Mouse (Mus musculus): ENCODE measurements around the gene Il10rb. TPM values are rescaled to one million over a fixed set of nuclear protein-coding genes. Genes with fewer than 3 reads are reported as not detected.

The Il10rb gene
- total and polyA plus RNA-seq, 3 experiments, result 32.1 to 37.9 (median 36.1) TPM

DNA sequence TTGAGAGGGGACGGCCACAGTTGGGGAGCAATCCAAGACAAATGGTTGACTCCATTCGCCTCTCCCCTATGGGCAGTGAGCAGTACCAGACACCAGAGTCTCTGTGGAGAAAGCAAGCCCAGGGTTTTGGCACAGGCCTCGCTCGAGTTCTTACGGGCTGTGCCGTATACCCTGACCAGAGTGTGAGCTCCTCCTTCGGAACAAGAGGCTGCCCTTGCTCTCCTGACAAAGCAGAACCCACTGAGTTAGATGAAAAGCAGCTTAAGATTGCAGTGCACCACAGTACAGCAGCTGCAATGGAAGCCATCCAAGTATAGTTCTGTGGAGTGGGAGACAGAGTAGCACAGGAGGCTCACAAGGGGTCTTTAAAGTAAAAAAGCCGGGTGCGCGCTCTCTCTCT lies 29.3 kb upstream of the Il10rb start:
- no peak for TF ChIP-seq USF1 (IDR thresholded peaks at IDR 0.05; ENCODE audit: low read depth, low read length)
- no peak for TF ChIP-seq ZMIZ1 (IDR thresholded peaks at IDR 0.05; ENCODE audit: low read depth, low read length)
- no peak for TF ChIP-seq USF2 (conservative IDR thresholded peaks at IDR 0.05; ENCODE audit: low read depth, low read length)
- no peak for TF ChIP-seq ZKSCAN1 (IDR thresholded peaks at IDR 0.05; ENCODE audit: borderline replicate concordance, low read depth, low read length)
- TF ChIP-seq EP300 (IDR thresholded peaks at IDR 0.05; ENCODE audit: low read length), result no peak
- no peak for TF ChIP-seq CHD1 (IDR thresholded peaks at IDR 0.05; ENCODE audit: low read depth, low read length)
- TF ChIP-seq NRF1 (IDR thresholded peaks at IDR 0.05; ENCODE audit: low read depth, low read length), result no peak
- TF ChIP-seq SIN3A (IDR thresholded peaks at IDR 0.05; ENCODE audit: low read length), result no peak
- TF ChIP-seq TBP (conservative IDR thresholded peaks at IDR 0.05; ENCODE audit: low read depth, low read length), result no peak
- TF ChIP-seq MAFK (IDR thresholded peaks at IDR 0.05; ENCODE audit: insufficient replicate concordance, low read length), result no peak
- no peak for TF ChIP-seq RCOR1 (conservative IDR thresholded peaks at IDR 0.05; ENCODE audit: low read depth, low read length)
- TF ChIP-seq RAD21 (IDR thresholded peaks at IDR 0.05; ENCODE audit: low read depth, low read length), result no peak
- no peak for TF ChIP-seq CHD2 (IDR thresholded peaks at IDR 0.05; ENCODE audit: low read length)
- DNase-seq (ENCODE audit: extremely low read depth), result no peak
- H3K4me2 ChIP-seq (ENCODE audit: insufficient read depth, low read depth, poor library complexity, severe bottlenecking), result no peak overlapping the region
- dilution Hi-C loops (cut with MboI; ENCODE audit: extremely low pct_ligation_motif_present, extremely low pct_unique_long_range_greater_than_20kb, low sequenced_read_pairs) (no loop called here), in situ Hi-C loops (cut with MboI; ENCODE audit: low pct_ligation_motif_present, low pct_unique_long_range_greater_than_20kb, low sequenced_read_pairs) (no loop called here)
- peaks cover 20% of the 10 kb centered on the region for H3K79me2 ChIP-seq (replicated peaks; ENCODE audit: control insufficient read depth, extremely low read depth, insufficient read depth, poor library complexity, severe bottlenecking)
- no peaks in the 10 kb centered on the region for H3K27me3 ChIP-seq (replicated peaks)
- H3K4me3 ChIP-seq (replicated peaks in 1 of 3; ENCODE audit: low read depth in 2 of 3, low read length in 2 of 3, poor library complexity in 1 of 3), result no peak overlapping the region
- H3K9ac ChIP-seq (ENCODE audit: insufficient read depth, low read depth), result no peak overlapping the region
- H3K36me3 ChIP-seq (replicated peaks in 1 of 2; ENCODE audit: control insufficient read depth in 1 of 2, insufficient read depth in 1 of 2, low read length in 1 of 2), result peaks cover 11 to 64% of the 10 kb centered on the region in 2 experiments
- H3K4me1 ChIP-seq (ENCODE audit: control insufficient read depth in 1 of 2, insufficient read depth in 2 of 2), result peaks cover 6 to 39% of the 10 kb centered on the region in 2 experiments
- peaks cover 6% of the 10 kb centered on the region for H3K9me3 ChIP-seq (replicated peaks; ENCODE audit: low read length)
- no peak overlapping the region for H3K27ac ChIP-seq (ENCODE audit: insufficient read depth, low read depth)

DNA sequence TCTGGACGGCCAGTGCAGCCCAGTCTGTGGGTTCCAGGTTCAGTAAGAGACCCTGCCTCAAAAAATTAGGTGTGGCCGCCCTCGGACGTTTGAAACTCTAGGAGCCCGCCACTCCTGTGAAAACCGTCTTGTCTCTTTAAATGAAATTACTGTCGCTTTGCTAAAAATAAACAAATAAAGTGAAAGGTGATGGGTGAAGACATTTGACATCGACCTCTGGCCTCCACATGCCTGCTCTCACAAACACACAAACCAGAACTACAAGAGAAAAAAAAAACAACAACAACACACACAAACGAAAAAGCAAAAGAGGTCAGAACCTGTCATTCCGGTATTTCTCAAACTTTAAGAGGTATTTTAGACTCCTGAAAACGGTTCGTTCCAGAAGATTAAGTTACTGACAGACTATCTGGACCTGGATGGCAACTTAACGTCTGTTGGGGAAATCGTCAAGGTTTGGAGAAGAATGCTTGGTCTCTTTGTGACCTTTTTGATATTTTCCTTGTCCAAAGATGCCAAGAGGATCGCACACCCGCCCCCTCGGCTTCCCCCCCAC lies 27.5 kb upstream of the Il10rb start:
- Histone ChIP-seq H3K4me1 (ENCODE audit: control insufficient read depth in 1 of 2, insufficient read depth in 2 of 2) (peaks cover 6 to 45% of the 10 kb centered on the region in 2 experiments), H3K4me3 (replicated peaks in 1 of 3; ENCODE audit: low read depth in 2 of 3, low read length in 2 of 3, poor library complexity in 1 of 3) (no peak overlapping the region), H3K4me2 (ENCODE audit: insufficient read depth, low read depth, poor library complexity, severe bottlenecking) (no peak overlapping the region), H3K79me2 (replicated peaks; ENCODE audit: control insufficient read depth, extremely low read depth, insufficient read depth, poor library complexity, severe bottlenecking) (peaks cover 15% of the 10 kb centered on the region), H3K27me3 (replicated peaks) (no peaks in the 10 kb centered on the region), H3K9me3 (replicated peaks; ENCODE audit: low read length) (peaks cover 6% of the 10 kb centered on the region), H3K27ac (ENCODE audit: insufficient read depth, low read depth) (no peak overlapping the region), H3K36me3 (replicated peaks in 1 of 2; ENCODE audit: control insufficient read depth in 1 of 2, insufficient read depth in 1 of 2, low read length in 1 of 2) (peaks cover 17 to 81% of the 10 kb centered on the region in 2 experiments), H3K9ac (ENCODE audit: insufficient read depth, low read depth) (no peak overlapping the region)
- dilution Hi-C loops (cut with MboI; ENCODE audit: extremely low pct_ligation_motif_present, extremely low pct_unique_long_range_greater_than_20kb, low sequenced_read_pairs) (no loop called here), in situ Hi-C loops (cut with MboI; ENCODE audit: low pct_ligation_motif_present, low pct_unique_long_range_greater_than_20kb, low sequenced_read_pairs) (no loop called here)
- DNase-seq (ENCODE audit: extremely low read depth), result no peak
- TF ChIP-seq GABPA (IDR thresholded peaks at IDR 0.05; ENCODE audit: insufficient replicate concordance, low read depth, low read length), result no peak
- no peak for TF ChIP-seq MAZ (IDR thresholded peaks at IDR 0.05; ENCODE audit: low read depth, low read length)

Measured in CH12.LX (cell line).